Mouse (Mus musculus) hindbrain, embryonic 11.5 days (tissue): ENCODE measurements around the gene Nucb1. TPM values are rescaled to one million over a fixed set of nuclear protein-coding genes. Genes with fewer than 3 reads are reported as not detected.
A peak's percentile ranks its signal among the peaks of the same experiment; 100 is the strongest.
"Not testable (repeated sequence)": the region's sequence is repeated elsewhere in the genome, so short reads cannot be mapped to it uniquely, and the experiment has no call there.

Experiments used
- ATAC-seq: fragments of 200-750 bp; cut with Nextera tagmentation; 2 replicates; pipeline ENCODE4 v1.8.0; 2017; ENCODE audit warnings: mild to moderate bottlenecking, moderate TSS enrichment, moderate library complexity; ENCODE audit not compliant: low FRiP score
- DNase-seq: peaks from one replicate; pipeline ENCODE4 v3.0.0-alpha.2; 2015; ENCODE audit warnings: low spot score
- H3K27ac ChIP-seq: fragments of 300-500 bp; sonication (generic); 2 replicates; pipeline ENCODE4 v1.5.1; 2014; ENCODE audit warnings: mild to moderate bottlenecking, low read depth, low read length
- H3K27me3 ChIP-seq: fragments of 300-500 bp; sonication (generic); 2 replicates; pipeline ENCODE4 v1.6.1; 2014; ENCODE audit warnings: mild to moderate bottlenecking, low read length, moderate library complexity, mixed read lengths; ENCODE audit not compliant: control insufficient read depth, insufficient read depth
- H3K36me3 ChIP-seq: fragments of 300-500 bp; sonication (generic); 2 replicates; pipeline ENCODE4 v1.6.1; 2014; ENCODE audit warnings: mild to moderate bottlenecking, low read length, moderate library complexity, mixed read lengths; ENCODE audit not compliant: control insufficient read depth, insufficient read depth
- H3K4me1 ChIP-seq: fragments of 300-500 bp; sonication (generic); replicated peaks from 2 replicates; pipeline ENCODE4 v1.6.1; 2014; ENCODE audit warnings: low read length, mixed read lengths; ENCODE audit not compliant: control insufficient read depth, insufficient read depth
- H3K4me2 ChIP-seq: fragments of 300-500 bp; sonication (generic); replicated peaks from 2 replicates; pipeline ENCODE4 v1.6.1; 2014; ENCODE audit warnings: mild to moderate bottlenecking, low read depth, low read length
- H3K4me3 ChIP-seq: fragments of 300-500 bp; sonication (generic); 2 replicates; pipeline ENCODE4 v1.5.1; 2014; ENCODE audit warnings: low read depth, low read length
- H3K9ac ChIP-seq: fragments of 300-500 bp; sonication (generic); 2 replicates; pipeline ENCODE4 v1.6.1; 2014; ENCODE audit warnings: low read depth, low read length
- H3K9me3 ChIP-seq: fragments of 300-500 bp; sonication (generic); 2 replicates; pipeline ENCODE4 v1.6.1; 2016; ENCODE audit warnings: low read length; ENCODE audit not compliant: control insufficient read depth
- WGBS: fragments of 180-500 bp; shearing (Covaris S2); extraction: QIAGEN DNeasy Blood & Tissue Kit; methylation state at CpG from one replicate; pipeline ENCODE4 v1.1.7; 2014; 5-methylcytosine and 5-hydroxymethylcytosine counted together
- polyA plus RNA-seq: library from polyadenylated mRNA; unstranded; fragments of >200 nt; fragmentation: Nextera tagmentation; extraction: Ambion mirVana; gene quantifications from 2 replicates; pipeline ENCODE4 v1.2.1, GENCODE M21; 2014

The Nucb1 gene
- polyA plus RNA-seq, 1 experiment from 2014 or later = 92.7 TPM

DNA sequence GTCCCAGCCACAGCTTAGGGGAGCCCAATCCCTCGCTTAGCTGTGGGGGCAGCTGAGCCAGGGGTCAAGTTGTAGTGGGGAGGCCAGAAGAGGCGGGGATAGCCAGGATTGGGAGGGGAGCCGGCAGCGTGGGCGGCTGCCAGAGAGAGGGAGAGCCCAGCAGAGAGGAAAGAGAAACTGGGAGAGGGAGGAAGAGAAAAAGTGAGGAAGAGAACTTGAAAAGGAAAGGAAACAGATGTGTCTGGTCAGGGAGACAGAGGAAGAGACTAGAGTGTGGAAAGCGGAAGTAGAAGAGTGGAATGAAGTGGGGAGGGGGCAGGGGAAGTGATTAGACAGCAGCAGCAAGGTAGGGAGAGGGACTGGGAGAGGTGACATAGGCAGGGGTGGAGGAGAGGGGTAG is 19.3 kb upstream of the Nucb1 start:
- ATAC-seq = no peak
- H3K4me2 ChIP-seq = no peak overlapping the region
- no peaks in the 10 kb centered on the region; the same call in 1 of the 2 replicates for H3K4me1 ChIP-seq
- 29% methylated on average over 6 of the region's 6 CpGs for WGBS
- H3K27me3 ChIP-seq = no peaks in the 10 kb centered on the region
- DNase-seq = no peak
- H3K36me3 ChIP-seq = no peaks in the 10 kb centered on the region
- no peak overlapping the region for H3K9ac ChIP-seq
- no peak overlapping the region for H3K27ac ChIP-seq
- no peaks in the 10 kb centered on the region for H3K9me3 ChIP-seq
- H3K4me3 ChIP-seq = no peak overlapping the region

DNA sequence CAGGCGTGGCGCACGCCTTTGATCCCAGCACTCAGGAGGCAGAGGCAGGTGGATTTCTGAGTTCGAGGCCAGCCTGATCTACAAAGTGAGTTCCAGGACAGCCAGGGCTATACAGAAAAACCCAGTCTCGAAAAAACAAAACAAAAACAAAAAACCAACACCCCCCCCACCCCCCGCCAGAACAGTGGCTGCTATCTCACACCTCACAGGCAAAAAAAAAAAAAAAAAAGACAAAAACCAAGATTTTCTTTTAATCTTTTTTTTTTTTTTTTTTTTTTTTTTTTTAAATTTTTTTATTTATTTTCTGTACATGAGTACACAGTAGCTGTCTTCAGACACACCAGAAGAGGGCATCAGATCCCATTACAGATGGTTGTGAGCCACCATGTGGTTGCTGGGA is 17.0 kb upstream of the Nucb1 start:
- not testable (repeated sequence) for H3K4me3 ChIP-seq, ATAC-seq, DNase-seq, H3K4me2 ChIP-seq, H3K27me3 ChIP-seq, H3K9ac ChIP-seq, H3K4me1 ChIP-seq, H3K36me3 ChIP-seq, H3K9me3 ChIP-seq, H3K27ac ChIP-seq
- 86% methylated on average over 6 of the region's 6 CpGs for WGBS

DNA sequence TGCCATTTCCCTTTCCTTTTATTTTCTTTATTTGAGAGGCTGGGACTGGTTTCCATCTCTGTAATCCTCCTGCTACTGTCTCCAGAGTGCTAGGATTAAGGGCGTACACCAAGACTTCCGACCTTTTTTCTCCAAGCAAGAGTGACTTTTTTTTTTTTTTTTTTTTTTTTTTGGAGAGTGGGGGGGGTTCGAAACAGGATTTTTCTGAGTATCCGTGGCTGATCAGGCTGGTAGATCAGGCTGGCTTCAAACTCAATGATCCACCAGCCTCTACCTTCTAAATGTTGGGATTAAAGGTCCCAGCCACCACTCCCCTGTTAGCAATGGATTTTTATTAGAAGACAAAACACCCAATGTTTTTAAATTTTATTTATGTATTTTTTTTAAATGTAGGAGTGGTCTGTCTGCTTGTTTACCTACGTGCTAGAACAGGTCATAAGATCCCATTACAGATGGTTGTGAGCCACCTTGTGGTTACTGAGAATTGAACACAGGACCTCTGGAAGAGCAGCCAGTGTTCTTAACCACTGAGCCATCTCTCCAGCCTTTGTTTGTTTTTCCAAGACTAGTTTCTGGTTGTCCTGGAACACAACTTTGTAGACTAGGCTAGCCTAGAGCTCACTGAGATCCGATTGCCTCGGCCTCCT is 16.4 kb upstream of the Nucb1 start:
- Histone ChIP-seq H3K4me2 (peak overlapping the region; percentile 85), H3K4me3 (peak overlapping the region; percentile 74), H3K9me3 (no peaks in the 10 kb centered on the region), H3K36me3 (no peaks in the 10 kb centered on the region), H3K27ac (peak overlapping the region; percentile 36; the same call in 1 of the 2 replicates), H3K27me3 (no peaks in the 10 kb centered on the region), H3K9ac (peak overlapping the region; percentile 79; the same call in 1 of the 2 replicates), H3K4me1 (no peaks in the 10 kb centered on the region; the same call in 1 of the 2 replicates)
- DNase-seq (no peak), ATAC-seq (no peak; the same call in 1 of the 2 replicates)
- WGBS = 25% methylated on average over 7 of the region's 7 CpGs

DNA sequence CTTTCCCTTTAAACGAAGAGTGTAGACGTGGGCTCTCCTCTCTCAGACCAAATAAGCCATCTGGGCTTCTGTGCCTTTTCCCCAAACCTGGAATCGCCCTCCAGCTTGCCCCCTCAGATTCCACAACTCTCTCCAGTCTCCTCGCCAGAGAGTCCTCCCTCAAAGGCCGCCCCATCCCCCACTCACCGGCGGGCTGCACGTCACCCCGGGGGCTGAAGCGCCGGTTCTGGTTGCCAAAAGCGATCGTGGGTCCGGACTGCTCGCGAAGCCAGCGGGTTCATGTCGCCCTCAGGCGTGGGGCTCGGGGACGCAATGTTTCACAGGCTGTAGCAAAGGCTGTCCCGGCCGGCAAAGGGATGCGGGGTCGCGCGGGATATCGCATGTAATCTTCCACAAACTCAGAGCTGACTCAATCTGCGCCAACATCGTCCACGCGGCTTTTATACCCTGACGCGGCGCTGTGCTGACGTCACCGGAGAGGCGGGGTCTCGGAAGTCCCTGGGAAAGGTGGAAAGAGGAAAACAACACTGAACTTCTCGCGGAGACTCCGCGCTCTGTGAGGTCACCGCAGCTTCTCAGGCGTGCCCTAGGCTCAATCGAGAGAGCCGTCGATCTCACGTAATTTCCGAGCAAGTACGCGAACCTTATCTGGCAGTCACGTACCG is 15.7 kb upstream of the Nucb1 start, which contains the start of the genes Ppp1r15a and Plekha4:
Gene Ppp1r15a, minus strand, starts transcription at position 460 of the 665 bp plus-strand sequence.
Gene Plekha4, plus strand, starts transcription at position 522 of the 665 bp plus-strand sequence.
- no peaks in the 10 kb centered on the region for H3K36me3 ChIP-seq
- WGBS = under 1% methylated on average over 54 of the region's 54 CpGs
- H3K4me3 ChIP-seq = peak within 1 kb of the TSS; percentile 74
- H3K9me3 ChIP-seq = no peaks in the 10 kb centered on the region
- DNase-seq (peak; percentile 96), ATAC-seq (peak; percentile 84)
- H3K27me3 ChIP-seq = no peaks in the 10 kb centered on the region
- H3K9ac ChIP-seq = peak within 1 kb of the TSS; percentile 79
- H3K4me1 ChIP-seq = no peaks in the 10 kb centered on the region; the same call in 1 of the 2 replicates
- H3K27ac ChIP-seq = peak within 1 kb of the TSS; percentile 68
- peak within 1 kb of the TSS; percentile 85 for H3K4me2 ChIP-seq

DNA sequence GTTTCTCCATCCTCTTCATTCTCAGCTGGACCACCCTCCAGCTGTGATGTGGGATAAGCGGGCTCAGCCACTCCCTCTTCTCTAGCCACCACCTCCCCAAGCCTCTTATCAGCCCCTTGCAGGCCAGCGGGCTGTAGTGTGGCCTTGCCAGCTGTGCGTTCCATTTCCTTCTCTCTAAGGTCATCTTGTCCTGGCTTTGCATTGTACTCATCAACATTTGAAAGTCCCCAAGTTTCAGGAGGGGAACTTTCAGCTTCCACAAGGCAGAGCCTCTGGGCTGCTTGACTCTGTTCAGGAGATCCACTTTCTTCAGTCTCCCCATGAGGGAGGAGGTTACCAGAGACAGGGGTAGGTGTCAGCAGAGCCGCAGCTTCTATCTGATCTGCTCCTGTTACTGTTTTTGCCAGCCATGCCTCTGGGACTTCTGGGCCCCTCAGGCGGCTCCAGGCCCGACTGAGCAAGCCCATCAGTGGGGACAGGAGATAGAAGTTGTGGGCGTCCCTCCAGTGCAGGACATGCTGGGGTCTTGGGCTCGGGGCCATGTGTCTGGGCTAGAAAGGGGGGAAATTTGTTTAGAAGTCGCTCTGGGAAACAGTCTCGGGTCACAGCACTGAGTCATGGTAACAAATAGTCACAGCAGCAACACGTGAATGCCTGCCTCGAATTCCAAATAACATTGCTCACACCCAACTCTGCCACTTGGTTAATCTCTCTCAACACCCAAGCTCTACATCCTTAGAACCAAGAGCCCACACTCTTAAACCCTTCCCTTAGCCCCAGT is 14.8 kb upstream of the Nucb1 start:
- 31% methylated on average over 12 of the region's 12 CpGs for WGBS
- ATAC-seq = no peak

DNA sequence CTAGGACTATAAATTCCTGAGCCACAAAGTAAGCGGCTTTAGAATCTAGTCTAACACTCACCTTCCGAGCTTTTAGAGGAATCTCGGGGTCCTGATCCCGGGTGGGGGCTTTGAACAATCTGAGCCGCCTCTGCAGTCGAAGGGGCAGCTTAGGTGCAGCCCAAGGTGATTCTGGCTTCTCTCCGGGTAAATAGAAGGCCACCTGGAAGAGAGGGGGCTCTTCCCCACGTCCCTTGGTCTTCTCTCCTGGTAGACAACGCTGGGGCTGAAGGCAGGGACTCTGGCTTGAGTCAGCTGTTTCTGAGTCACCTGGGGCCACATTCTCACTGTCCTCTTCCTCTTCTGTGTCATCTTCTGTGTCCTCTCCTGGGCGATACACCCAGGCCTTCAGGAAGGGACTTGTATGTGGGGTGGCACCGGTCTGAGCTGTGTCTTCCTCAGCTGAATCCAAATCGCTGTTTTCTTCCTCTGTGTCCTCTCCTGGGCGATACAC is 13.5 kb upstream of the Nucb1 start:
- H3K27me3 ChIP-seq = no peaks in the 10 kb centered on the region
- H3K4me2 ChIP-seq = no peak overlapping the region
- no peaks in the 10 kb centered on the region for H3K36me3 ChIP-seq
- WGBS = 89% methylated on average over 13 of the region's 13 CpGs
- ATAC-seq = no peak
- H3K9ac ChIP-seq = no peak overlapping the region
- H3K4me3 ChIP-seq = 0 out of 2 replicates have a peak overlapping the region, but pooled peaks have one; percentile 2
- no peaks in the 10 kb centered on the region for H3K9me3 ChIP-seq
- H3K4me1 ChIP-seq = no peaks in the 10 kb centered on the region; the same call in 1 of the 2 replicates
- no peak for DNase-seq
- no peak overlapping the region for H3K27ac ChIP-seq

More for the DNA sequence above, 14.8 kb upstream of the Nucb1 start:
- DNase-seq = peak; percentile 26
- H3K9ac ChIP-seq = peak overlapping the region; percentile 79
- H3K9me3 ChIP-seq = no peaks in the 10 kb centered on the region
- no peaks in the 10 kb centered on the region for H3K36me3 ChIP-seq
- H3K4me3 ChIP-seq = peak overlapping the region; percentile 74
- H3K4me2 ChIP-seq = peak overlapping the region; percentile 85
- no peaks in the 10 kb centered on the region; the same call in 1 of the 2 replicates for H3K4me1 ChIP-seq
- no peaks in the 10 kb centered on the region for H3K27me3 ChIP-seq
- peak overlapping the region; percentile 39; the same call in 1 of the 2 replicates for H3K27ac ChIP-seq

DNA sequence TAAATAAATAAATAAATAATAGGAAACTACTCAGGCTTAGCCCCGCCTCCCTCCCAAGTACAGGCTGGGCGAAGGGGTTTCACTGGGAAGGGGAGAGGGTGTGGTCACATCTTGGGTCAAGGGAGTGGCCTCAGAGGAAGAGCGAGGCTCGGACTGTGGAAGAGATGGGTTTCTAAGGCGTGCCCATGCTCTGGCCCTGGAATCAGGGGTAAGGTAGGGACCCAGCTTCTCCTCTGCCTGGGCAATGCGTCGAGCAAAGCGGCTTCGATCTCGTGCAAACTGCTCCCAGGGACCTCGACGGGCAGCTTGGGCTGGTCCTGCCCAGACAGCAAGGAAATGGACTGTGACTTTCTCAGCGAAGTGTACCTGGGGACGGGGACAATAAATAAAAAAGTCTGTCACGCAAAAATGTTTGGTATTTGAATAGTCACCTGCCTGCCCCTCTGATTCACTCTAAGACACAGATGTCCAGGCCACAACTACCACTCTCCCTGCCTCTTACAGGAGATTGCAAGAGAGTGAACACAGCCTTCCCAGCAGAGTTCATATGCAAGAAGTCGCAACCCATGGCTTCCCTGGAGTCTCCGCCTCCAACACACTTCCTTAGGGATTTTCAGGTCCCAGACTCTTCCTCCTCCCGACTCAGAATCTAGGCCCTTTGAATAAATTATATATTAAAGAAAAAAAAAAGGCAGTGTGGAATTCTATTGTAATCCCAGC is 12.9 kb upstream of the Nucb1 start:
- WGBS = 72% methylated on average over 18 of the region's 18 CpGs
- no peak for DNase-seq
- no peaks in the 10 kb centered on the region for H3K27me3 ChIP-seq
- no peaks in the 10 kb centered on the region for H3K9me3 ChIP-seq
- H3K4me2 ChIP-seq = no peak overlapping the region
- H3K36me3 ChIP-seq = no peaks in the 10 kb centered on the region
- H3K4me3 ChIP-seq = no peak overlapping the region
- H3K9ac ChIP-seq = no peak overlapping the region
- no peak overlapping the region for H3K27ac ChIP-seq
- H3K4me1 ChIP-seq = no peaks in the 10 kb centered on the region; the same call in 1 of the 2 replicates
- no peak for ATAC-seq
